Mouse (Mus musculus) C2C12 (cell line): ENCODE measurements around the gene Myo3b.

Experiments used
- CTCF ChIP-seq: IDR thresholded peaks from one replicate; pipeline ENCODE4 v1.5.1; 2011; ENCODE audit not compliant: control insufficient read depth, insufficient read depth, insufficient read length
- MAX ChIP-seq: IDR thresholded peaks from one replicate; pipeline ENCODE4 v1.6.1; 2011; ENCODE audit warnings: mild to moderate bottlenecking, control low read depth
- MYOD1 ChIP-seq: IDR thresholded peaks from one replicate; pipeline ENCODE4 v1.6.1; 2011; ENCODE audit warnings: low read depth; ENCODE audit not compliant: control insufficient read depth, insufficient read length
- MYOG ChIP-seq: IDR thresholded peaks from one replicate; pipeline ENCODE4 v1.6.1; 2011; ENCODE audit not compliant: control insufficient read depth, insufficient read length; ENCODE audit errors: extremely low read depth
- USF1 ChIP-seq: IDR thresholded peaks from one replicate; pipeline ENCODE4 v1.6.1; 2011; ENCODE audit warnings: low read depth, mild to moderate bottlenecking, control low read depth, moderate library complexity

DNA sequence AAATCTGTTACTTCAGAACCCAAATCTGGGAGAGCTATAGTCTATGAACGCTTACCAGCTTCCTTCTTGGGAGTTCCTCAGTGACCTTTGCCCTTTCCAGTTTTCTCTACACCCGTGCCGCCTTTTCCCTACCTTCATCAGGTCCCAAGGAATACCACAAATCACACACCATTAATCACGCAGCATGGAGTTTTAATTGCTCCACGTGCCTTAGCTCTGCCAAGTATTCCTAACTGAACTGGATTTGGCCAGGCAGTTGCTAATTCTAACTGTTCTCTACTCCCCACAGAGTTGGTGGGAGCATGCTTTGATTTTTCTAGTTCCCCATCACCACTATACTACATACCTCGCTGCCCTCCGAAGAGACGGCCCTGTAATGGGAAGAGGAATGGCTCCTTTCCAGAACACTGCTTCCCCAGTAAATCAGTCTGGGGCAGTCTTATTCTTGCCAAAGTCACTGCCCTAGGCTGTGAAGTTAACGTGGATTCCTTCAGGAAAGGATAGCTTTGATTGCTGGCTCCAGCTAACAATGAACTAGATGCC lies 358.9 kb downstream of the Myo3b start:
- TF ChIP-seq CTCF = no peak
- no peak for TF ChIP-seq MAX
- no peak for TF ChIP-seq MYOG
- no peak for TF ChIP-seq MYOD1
- no peak for TF ChIP-seq USF1
